Mouse (Mus musculus): ENCODE results near the gene Hist1h2bg. TPM values are rescaled to one million over a fixed set of nuclear protein-coding genes. Genes with fewer than 3 reads are reported as not detected.

Gene Hist1h2bg
- total RNA-seq (2021): 10 to 100 TPM; 18.2 to 25.6 TPM
- long read RNA-seq, experiment 1: 0 reads
- long read RNA-seq, experiment 2: 0 reads

- peak; percentile 81 to 82 for DNase-seq
These were observed at the start of gene Hist1h2bg, which contains the start of gene Hist1h2ae for GRCm38 (mm10) chr13:23571022-23571503. Gene Hist1h2bg, plus strand, starts transcription at chr13:23571396. Gene Hist1h2ae, minus strand, starts transcription at chr13:23571220.

- DNase-seq: peak; percentile 81 to 89
These were observed 49.5 kb upstream of the Hist1h2bg start for GRCm38 (mm10) chr13:23521703-23522102.

GRCm38 (mm10) chr13:23523976-23524375 is 47.2 kb upstream of the Hist1h2bg start:
- DNase-seq: no peak

GRCm38 (mm10) chr13:23524654-23525053 is 46.5 kb upstream of the Hist1h2bg start:
- DNase-seq: peak; percentile 74 to 84

- no peak for DNase-seq
These were observed 45.3 kb upstream of the Hist1h2bg start for GRCm38 (mm10) chr13:23525901-23526300.

- DNase-seq: peak; percentile 90 to 97
These were observed 44.9 kb upstream of the Hist1h2bg start for GRCm38 (mm10) chr13:23526312-23526711.

- DNase-seq: no peak
These were observed 42.2 kb upstream of the Hist1h2bg start for GRCm38 (mm10) chr13:23529005-23529404.

- no peak for DNase-seq
These were observed 41.6 kb upstream of the Hist1h2bg start for GRCm38 (mm10) chr13:23529480-23530165.

- DNase-seq: peak; percentile 75 to 89
These were observed 40.9 kb upstream of the Hist1h2bg start for GRCm38 (mm10) chr13:23530181-23530900.

- peak; percentile 98 to 99 for DNase-seq
These were observed 40.0 kb upstream of the Hist1h2bg start, which contains the start of gene Hist1h4h for GRCm38 (mm10) chr13:23530901-23531875. Gene Hist1h4h, plus strand, starts transcription at chr13:23531050.

- DNase-seq: no peak
These were observed 38.7 kb upstream of the Hist1h2bg start for GRCm38 (mm10) chr13:23532262-23533075.

GRCm38 (mm10) chr13:23533560-23534367 is 37.4 kb upstream of the Hist1h2bg start, which contains the start of gene Hist1h2af:
Gene Hist1h2af, plus strand, starts transcription at chr13:23533906.
- peak; percentile 50 to 59 for DNase-seq

- DNase-seq: peak in 1 of 2 experiments; percentile 20
These were observed 36.6 kb upstream of the Hist1h2bg start for GRCm38 (mm10) chr13:23534368-23535131.

GRCm38 (mm10) chr13:23535137-23536075 is 35.8 kb upstream of the Hist1h2bg start, which contains the start of gene Hist1h3g:
Gene Hist1h3g, plus strand, starts transcription at chr13:23535422.
- peak; percentile 89 to 94 for DNase-seq

- no peak for DNase-seq
These were observed 34.9 kb upstream of the Hist1h2bg start for GRCm38 (mm10) chr13:23536076-23536822.

- DNase-seq: no peak
These were observed 34.0 kb upstream of the Hist1h2bg start for GRCm38 (mm10) chr13:23537006-23537710.
